Mouse (Mus musculus): ENCODE measurements at regions not wholly inside any gene's neighbourhood (a gene's known extent, or its start where the extent isn't known, plus 50 kb on each side); places are given as distances from the start of the nearest gene placed in this dataset.
"Not testable (repeated sequence)": the region's sequence is repeated elsewhere in the genome, so short reads cannot be mapped to it uniquely, and the experiment has no call there.

- not testable (repeated sequence) for DNase-seq (ENCODE audit: low spot score)
Measured at GRCm38 (mm10) chr7:29639591-29639990, 87.2 kb downstream of the Catsperg2 start.

- no peak for DNase-seq (ENCODE audit: low spot score)
Measured at GRCm38 (mm10) chr7:29602356-29602755, 83.9 kb upstream of the Sipa1l3 start.

GRCm38 (mm10) chr7:29601337-29601736 is 82.9 kb upstream of the Sipa1l3 start:
- DNase-seq (ENCODE audit: low spot score): peak; percentile 16

- peak; percentile 6 for DNase-seq (ENCODE audit: low spot score)
Measured at GRCm38 (mm10) chr7:29597291-29597690, 78.8 kb upstream of the Sipa1l3 start.

GRCm38 (mm10) chr7:29578128-29578527 is 59.7 kb upstream of the Sipa1l3 start:
- no peak for DNase-seq (ENCODE audit: low spot score)

DNA sequence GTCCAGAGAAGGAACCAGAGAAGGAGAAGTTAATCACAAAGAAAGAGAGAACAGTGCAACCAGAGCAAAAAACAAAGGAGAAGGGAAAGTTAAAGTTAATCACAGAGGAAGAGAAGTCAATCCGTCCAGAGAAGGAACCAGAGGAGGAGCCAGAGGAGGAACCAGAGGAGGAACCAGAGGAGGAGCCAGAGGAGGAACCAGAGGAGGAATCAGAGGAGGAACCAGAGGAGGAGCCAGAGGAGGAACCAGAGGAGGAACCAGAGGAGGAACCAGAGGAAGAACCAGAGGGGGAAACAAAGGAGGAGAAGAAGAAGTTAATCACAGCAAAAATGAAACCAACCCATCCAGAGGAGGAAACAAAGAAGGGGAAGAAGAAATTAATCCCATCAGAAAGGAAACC is 57.2 kb upstream of the Sipa1l3 start:
- DNase-seq (ENCODE audit: low spot score): no peak

Data from yolk sac, embryonic 10.5 days (tissue).